Mouse (Mus musculus): Measurements from ENCODE around the gene Supt20. TPM values are rescaled to one million over a fixed set of nuclear protein-coding genes. Genes with fewer than 3 reads are reported as not detected.

Gene Supt20
- total and polyA plus RNA-seq, 3 experiments, result 31.6 to 66.6 TPM; not detected in 1

GRCm38 (mm10) chr3:54741965-54742364 lies 49.4 kb downstream of the Supt20 start:
- Histone ChIP-seq H3K27me3 (ENCODE audit: control insufficient read depth in 1 of 2, insufficient read depth in 2 of 2, low read length in 2 of 2) (no peaks in the 10 kb centered on the region), H3K4me3 (ENCODE audit: control insufficient read depth in 1 of 2, insufficient read depth in 1 of 2, low read depth in 2 of 2, low read length in 2 of 2) (no peak overlapping the region), H3K9me3 (replicated peaks; ENCODE audit: insufficient read depth, low read length) (no peaks in the 10 kb centered on the region), H3K9ac (ENCODE audit: control insufficient read depth, low read depth, low read length, poor library complexity, severe bottlenecking) (no peak overlapping the region), H3K36me3 (ENCODE audit: control insufficient read depth in 1 of 2, insufficient read depth in 2 of 2, low read length in 2 of 2) (peaks cover 5 to 29% of the 10 kb centered on the region in 2 experiments), H3K79me2 (ENCODE audit: control insufficient read depth, insufficient read depth, low read length, poor library complexity) (peaks cover 6% of the 10 kb centered on the region), H3K4me1 (ENCODE audit: control insufficient read depth in 1 of 2, insufficient read depth in 2 of 2, low read length in 2 of 2) (no peaks in the 10 kb centered on the region; a peak in 1 of 4 replicates), H3K27ac (ENCODE audit: control insufficient read depth, low read depth, low read length) (no peak overlapping the region)
- TF ChIP-seq SMC3 (IDR thresholded peaks at IDR 0.05; ENCODE audit: low read depth, low read length) (no peak), RCOR1 (IDR thresholded peaks at IDR 0.05; ENCODE audit: low read depth, low read length) (no peak), E2F4 (IDR thresholded peaks at IDR 0.05; ENCODE audit: borderline replicate concordance, low read depth, low read length) (no peak), NRF1 (IDR thresholded peaks at IDR 0.05; ENCODE audit: insufficient read depth, low read depth, low read length, poor library complexity, severe bottlenecking) (no peak), POLR2AphosphoS5 (IDR thresholded peaks at IDR 0.05; ENCODE audit: borderline replicate concordance, low read depth, low read length) (no peak), ZMIZ1 (IDR thresholded peaks at IDR 0.05; ENCODE audit: low read depth, low read length) (no peak), MAX (IDR thresholded peaks at IDR 0.05; ENCODE audit: low read length) (no peak), MEF2A (IDR thresholded peaks at IDR 0.05; ENCODE audit: extremely low read depth, insufficient replicate concordance, low read depth, low read length, poor library complexity, severe bottlenecking) (no peak), RAD21 (IDR thresholded peaks at IDR 0.05; ENCODE audit: low read depth, low read length) (no peak)
- no peak for DNase-seq (ENCODE audit: low read depth, low spot score)

DNA sequence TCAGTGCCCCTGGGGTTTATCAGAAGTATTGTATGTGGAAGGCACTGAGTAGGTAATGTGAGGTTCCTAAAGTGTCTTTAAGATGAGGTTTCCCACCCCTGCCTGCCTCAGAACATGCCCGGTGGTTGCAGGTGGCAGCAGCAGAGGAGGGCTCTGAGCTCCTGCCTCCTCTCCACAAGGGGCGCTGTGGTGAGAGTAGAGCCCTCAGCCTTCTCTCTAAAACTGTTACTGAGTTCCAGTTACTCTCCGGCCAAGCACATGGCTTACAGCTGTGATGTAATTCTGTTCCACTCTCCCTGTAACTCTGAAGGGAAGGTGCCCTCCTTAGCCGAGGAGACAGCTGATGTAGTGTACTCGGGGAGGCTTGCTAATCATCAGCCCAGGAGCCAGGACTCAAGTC lies 53.2 kb downstream of the Supt20 start:
- no peak overlapping the region for H3K9ac ChIP-seq (ENCODE audit: control insufficient read depth, low read depth, low read length, poor library complexity, severe bottlenecking)
- DNase-seq (ENCODE audit: low read depth, low spot score), result peak; percentile 40
- H3K9me3 ChIP-seq (replicated peaks; ENCODE audit: insufficient read depth, low read length), result no peaks in the 10 kb centered on the region
- H3K4me1 ChIP-seq (ENCODE audit: control insufficient read depth in 1 of 2, insufficient read depth in 2 of 2, low read length in 2 of 2), result no peaks in the 10 kb centered on the region
- no peaks in the 10 kb centered on the region for H3K27me3 ChIP-seq (ENCODE audit: control insufficient read depth in 1 of 2, insufficient read depth in 2 of 2, low read length in 2 of 2)
- H3K4me3 ChIP-seq (ENCODE audit: control insufficient read depth in 1 of 2, insufficient read depth in 1 of 2, low read depth in 2 of 2, low read length in 2 of 2), result no peak overlapping the region
- no peak overlapping the region for H3K27ac ChIP-seq (ENCODE audit: control insufficient read depth, low read depth, low read length)
- TF ChIP-seq MYC (IDR thresholded peaks at IDR 0.05; ENCODE audit: low read depth, low read length) (no peak), BHLHE40 (IDR thresholded peaks at IDR 0.05; ENCODE audit: borderline replicate concordance, low read depth, low read length) (no peak), TAL1 (IDR thresholded peaks at IDR 0.05; ENCODE audit: low read length) (no peak), CTCF (IDR thresholded peaks at IDR 0.05 in 2 of 3, conservative IDR thresholded peaks at IDR 0.05 in 1 of 3; ENCODE audit: control insufficient read depth in 1 of 3, insufficient read depth in 1 of 3, low read depth in 2 of 3, low read length in 3 of 3, poor library complexity in 1 of 3, severe bottlenecking in 1 of 3) (peak in 2 of 3 experiments; percentile 47 to 50), POLR2AphosphoS5 (IDR thresholded peaks at IDR 0.05; ENCODE audit: borderline replicate concordance, low read depth, low read length) (no peak), TCF12 (IDR thresholded peaks at IDR 0.05; ENCODE audit: low read depth, low read length) (no peak), MAZ (IDR thresholded peaks at IDR 0.05; ENCODE audit: low read depth, low read length) (no peak), CHD2 (IDR thresholded peaks at IDR 0.05; ENCODE audit: low read length) (no peak)
- H3K79me2 ChIP-seq (ENCODE audit: control insufficient read depth, insufficient read depth, low read length, poor library complexity), result no peaks in the 10 kb centered on the region
- peaks cover 0 to 45% of the 10 kb centered on the region in 2 experiments; a peak in 2 of 4 replicates for H3K36me3 ChIP-seq (ENCODE audit: control insufficient read depth in 1 of 2, insufficient read depth in 2 of 2, low read length in 2 of 2)
